Mouse (Mus musculus): ENCODE measurements around the gene Arfgap3. TPM values are rescaled to one million over a fixed set of nuclear protein-coding genes. Genes with fewer than 3 reads are reported as not detected.

The Arfgap3 gene
- polyA plus RNA-seq, 1 experiment from 2014 or later = 43.3 TPM

- no peak overlapping the region for H3K27ac ChIP-seq
- no peak for ATAC-seq (ENCODE audit: insufficient number of reproducible peaks, insufficient read depth, low FRiP score, low TSS enrichment)
- WGBS = 14% methylated on average over 1 of the region's 1 CpGs
- H3K4me1 ChIP-seq = no peaks in the 10 kb centered on the region
- no peak overlapping the region for H3K4me2 ChIP-seq (replicated peaks)
- H3K9ac ChIP-seq = no peak overlapping the region
- H3K4me3 ChIP-seq = no peak overlapping the region
- no peaks in the 10 kb centered on the region for H3K27me3 ChIP-seq
- no peaks in the 10 kb centered on the region for H3K36me3 ChIP-seq
- no peaks in the 10 kb centered on the region for H3K9me3 ChIP-seq
Measured at GRCm38 (mm10) chr15:83265269-83265668, 84.8 kb downstream of the Arfgap3 start.

GRCm38 (mm10) chr15:83263405-83263804 lies 86.6 kb downstream of the Arfgap3 start:
- Histone ChIP-seq H3K27me3 (no peaks in the 10 kb centered on the region), H3K4me1 (no peaks in the 10 kb centered on the region), H3K4me2 (replicated peaks) (no peak overlapping the region), H3K36me3 (no peaks in the 10 kb centered on the region), H3K27ac (no peak overlapping the region), H3K9ac (no peak overlapping the region), H3K9me3 (no peaks in the 10 kb centered on the region), H3K4me3 (no peak overlapping the region)
- no peak for ATAC-seq (ENCODE audit: insufficient number of reproducible peaks, insufficient read depth, low FRiP score, low TSS enrichment)
- 75% methylated on average over 5 of the region's 5 CpGs for WGBS

- Histone ChIP-seq H3K4me2 (replicated peaks) (no peak overlapping the region), H3K4me1 (no peaks in the 10 kb centered on the region), H3K36me3 (no peaks in the 10 kb centered on the region), H3K27me3 (0 out of 2 replicates have a peak, but pooled peaks cover 1% of the 10 kb centered on the region), H3K9ac (no peak overlapping the region), H3K9me3 (no peaks in the 10 kb centered on the region), H3K4me3 (no peak overlapping the region), H3K27ac (no peak overlapping the region)
- ATAC-seq (ENCODE audit: insufficient number of reproducible peaks, insufficient read depth, low FRiP score, low TSS enrichment) = no peak
- 77% methylated on average over 13 of the region's 13 CpGs for WGBS
Measured at GRCm38 (mm10) chr15:83257906-83258305, 92.1 kb downstream of the Arfgap3 start.

GRCm38 (mm10) chr15:83256491-83256890 lies 93.6 kb downstream of the Arfgap3 start:
- Histone ChIP-seq H3K27me3 (peaks cover 16% of the 10 kb centered on the region), H3K4me1 (no peaks in the 10 kb centered on the region), H3K4me2 (replicated peaks) (no peak overlapping the region), H3K4me3 (no peak overlapping the region), H3K27ac (no peak overlapping the region), H3K9ac (no peak overlapping the region), H3K9me3 (no peaks in the 10 kb centered on the region), H3K36me3 (no peaks in the 10 kb centered on the region)
- no peak for ATAC-seq (ENCODE audit: insufficient number of reproducible peaks, insufficient read depth, low FRiP score, low TSS enrichment)
- WGBS = 77% methylated on average over 4 of the region's 4 CpGs

- no peaks in the 10 kb centered on the region for H3K9me3 ChIP-seq
- no peaks in the 10 kb centered on the region for H3K36me3 ChIP-seq
Measured at GRCm38 (mm10) chr15:83255944-83256343, 94.1 kb downstream of the Arfgap3 start.

GRCm38 (mm10) chr15:83255191-83255782 lies 94.8 kb downstream of the Arfgap3 start:
- Histone ChIP-seq H3K27me3 (peaks cover 25% of the 10 kb centered on the region), H3K27ac (no peak overlapping the region), H3K9me3 (no peaks in the 10 kb centered on the region), H3K4me3 (no peak overlapping the region), H3K4me2 (replicated peaks) (no peak overlapping the region), H3K36me3 (no peaks in the 10 kb centered on the region), H3K4me1 (no peaks in the 10 kb centered on the region), H3K9ac (no peak overlapping the region)
- WGBS = 86% methylated on average over 4 of the region's 4 CpGs
- ATAC-seq (ENCODE audit: insufficient number of reproducible peaks, insufficient read depth, low FRiP score, low TSS enrichment) = no peak

More at GRCm38 (mm10) chr15:83255944-83256343, 94.1 kb downstream of the Arfgap3 start:
- Histone ChIP-seq H3K4me1 (no peaks in the 10 kb centered on the region), H3K4me2 (replicated peaks) (no peak overlapping the region), H3K27me3 (peaks cover 20% of the 10 kb centered on the region), H3K9ac (no peak overlapping the region), H3K4me3 (no peak overlapping the region), H3K27ac (no peak overlapping the region)
- WGBS = 70% methylated on average over 7 of the region's 7 CpGs
- ATAC-seq (ENCODE audit: insufficient number of reproducible peaks, insufficient read depth, low FRiP score, low TSS enrichment) = no peak

- ATAC-seq (ENCODE audit: insufficient number of reproducible peaks, insufficient read depth, low FRiP score, low TSS enrichment) = no peak
- Histone ChIP-seq H3K4me2 (replicated peaks) (no peak overlapping the region), H3K4me3 (no peak overlapping the region), H3K9ac (no peak overlapping the region), H3K36me3 (no peaks in the 10 kb centered on the region), H3K27ac (no peak overlapping the region), H3K9me3 (no peaks in the 10 kb centered on the region), H3K4me1 (no peaks in the 10 kb centered on the region), H3K27me3 (peaks cover 31% of the 10 kb centered on the region)
- WGBS = 70% methylated on average over 10 of the region's 10 CpGs
Measured at GRCm38 (mm10) chr15:83254372-83255070, 95.5 kb downstream of the Arfgap3 start.

GRCm38 (mm10) chr15:83252060-83252459 lies 98.0 kb downstream of the Arfgap3 start:
- 0 out of 2 replicates have a peak, but pooled peaks cover 2% of the 10 kb centered on the region for H3K4me1 ChIP-seq
- WGBS = 64% methylated on average over 14 of the region's 14 CpGs
- H3K9ac ChIP-seq = no peak overlapping the region
- H3K36me3 ChIP-seq = no peaks in the 10 kb centered on the region
- no peaks in the 10 kb centered on the region for H3K9me3 ChIP-seq
- no peak for ATAC-seq (ENCODE audit: insufficient number of reproducible peaks, insufficient read depth, low FRiP score, low TSS enrichment)
- peaks cover 33% of the 10 kb centered on the region for H3K27me3 ChIP-seq
- no peak overlapping the region for H3K27ac ChIP-seq
- peak overlapping the region; percentile 86; the same call in 1 of the 2 replicates for H3K4me2 ChIP-seq (replicated peaks)
- H3K4me3 ChIP-seq = 0 out of 2 replicates have a peak overlapping the region, but pooled peaks have one; percentile 47

- Histone ChIP-seq H3K4me3 (peak within 1 kb of the TSS; percentile 47), H3K36me3 (no peaks in the 10 kb centered on the region), H3K4me1 (peaks cover 7% of the 10 kb centered on the region; the same call in 1 of the 2 replicates), H3K9ac (peak within 1 kb of the TSS; percentile 54), H3K27me3 (peaks cover 33% of the 10 kb centered on the region), H3K27ac (no peak within 1 kb of the TSS), H3K9me3 (no peaks in the 10 kb centered on the region), H3K4me2 (replicated peaks) (peak within 1 kb of the TSS; percentile 86)
- 2% methylated on average over 66 of the region's 66 CpGs for WGBS
- no peak for ATAC-seq (ENCODE audit: insufficient number of reproducible peaks, insufficient read depth, low FRiP score, low TSS enrichment)
Measured at GRCm38 (mm10) chr15:83251176-83252004, 98.7 kb downstream of the Arfgap3 start, which contains the start of gene A4galt. Gene A4galt, minus strand, starts transcription at chr15:83251774.

GRCm38 (mm10) chr15:83250651-83251175 lies 99.3 kb downstream of the Arfgap3 start:
- no peak for ATAC-seq (ENCODE audit: insufficient number of reproducible peaks, insufficient read depth, low FRiP score, low TSS enrichment)
- Histone ChIP-seq H3K4me2 (replicated peaks) (peak overlapping the region; percentile 86), H3K27ac (no peak overlapping the region), H3K27me3 (peaks cover 33% of the 10 kb centered on the region), H3K36me3 (no peaks in the 10 kb centered on the region), H3K4me1 (peaks cover 7% of the 10 kb centered on the region; the same call in 1 of the 2 replicates), H3K9ac (0 out of 2 replicates have a peak overlapping the region, but pooled peaks have one; percentile 54), H3K4me3 (peak overlapping the region; percentile 47), H3K9me3 (no peaks in the 10 kb centered on the region)
- 2% methylated on average over 20 of the region's 20 CpGs for WGBS
